Mouse (Mus musculus): ENCODE data around the gene Mapk13. TPM values are rescaled to one million over a fixed set of nuclear protein-coding genes. Genes with fewer than 3 reads are reported as not detected.

The Mapk13 gene
- total and polyA plus RNA-seq, 3 experiments: 0.04 to 1.4 TPM; not detected in 1

DNA sequence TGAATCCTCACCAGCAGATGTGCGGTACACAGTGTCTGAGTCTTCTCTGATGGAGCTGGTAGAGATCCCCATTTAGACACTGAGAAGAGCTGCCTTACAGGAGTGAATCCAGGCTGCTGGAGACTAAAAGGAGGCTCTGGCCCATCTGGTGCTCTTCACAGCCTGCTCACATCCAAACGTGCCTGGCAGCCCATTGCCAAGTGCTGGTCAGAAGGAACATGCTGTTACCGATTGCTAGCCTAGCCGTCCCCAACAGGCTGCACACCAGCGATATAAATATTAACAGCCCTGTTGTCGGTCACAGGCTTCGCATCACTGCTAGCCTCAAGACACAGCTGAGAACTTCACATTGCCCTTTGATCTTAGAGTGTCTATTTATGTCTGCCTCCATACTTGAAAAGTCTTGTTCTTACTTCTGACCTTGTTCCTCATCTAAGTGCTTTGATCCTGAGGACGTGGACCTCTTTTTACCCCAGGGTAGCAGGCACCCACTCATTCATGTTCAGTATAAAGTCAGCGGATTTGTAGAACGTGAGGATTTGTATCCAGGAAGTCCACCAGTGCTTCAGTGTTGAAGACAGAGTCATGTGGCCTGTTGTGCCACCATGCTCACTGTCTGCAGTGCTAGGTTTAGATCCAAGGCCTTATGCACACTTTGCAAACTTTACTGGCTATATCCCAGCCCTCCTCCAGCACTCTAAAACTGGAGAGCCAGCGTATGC, 25.8 kb upstream of the Mapk13 start:
- Histone ChIP-seq H3K9me3 (replicated peaks; ENCODE audit: insufficient read depth, low read length) (no peaks in the 10 kb centered on the region), H3K79me2 (ENCODE audit: control insufficient read depth, insufficient read depth, low read length, poor library complexity) (no peaks in the 10 kb centered on the region), H3K27me3 (ENCODE audit: control insufficient read depth in 1 of 2, insufficient read depth in 2 of 2, low read length in 2 of 2) (no peaks in the 10 kb centered on the region), H3K4me1 (ENCODE audit: control insufficient read depth in 1 of 2, insufficient read depth in 2 of 2, low read length in 2 of 2) (no peaks in the 10 kb centered on the region; a peak in 1 of 4 replicates), H3K27ac (ENCODE audit: control insufficient read depth, low read depth, low read length) (no peak overlapping the region), H3K4me3 (ENCODE audit: control insufficient read depth in 1 of 2, insufficient read depth in 1 of 2, low read depth in 2 of 2, low read length in 2 of 2) (no peak overlapping the region), H3K36me3 (ENCODE audit: control insufficient read depth in 1 of 2, insufficient read depth in 2 of 2, low read length in 2 of 2) (peaks cover 0 to 4% of the 10 kb centered on the region in 2 experiments; a peak in 2 of 4 replicates), H3K9ac (ENCODE audit: control insufficient read depth, low read depth, low read length, poor library complexity, severe bottlenecking) (no peak overlapping the region)
- TF ChIP-seq CHD1 (IDR thresholded peaks at IDR 0.05; ENCODE audit: low read depth, low read length) (no peak), RAD21 (IDR thresholded peaks at IDR 0.05; ENCODE audit: low read depth, low read length) (no peak), NELFE (IDR thresholded peaks at IDR 0.05; ENCODE audit: low read depth, low read length) (no peak), SIN3A (IDR thresholded peaks at IDR 0.05; ENCODE audit: low read length) (no peak), TBP (IDR thresholded peaks at IDR 0.05; ENCODE audit: low read depth, low read length) (no peak), GABPA (IDR thresholded peaks at IDR 0.05; ENCODE audit: low read depth, low read length) (no peak), NRF1 (IDR thresholded peaks at IDR 0.05; ENCODE audit: insufficient read depth, low read depth, low read length, poor library complexity, severe bottlenecking) (no peak), KAT2A (conservative IDR thresholded peaks at IDR 0.05; ENCODE audit: low read depth, low read length) (no peak), ZMIZ1 (IDR thresholded peaks at IDR 0.05; ENCODE audit: low read depth, low read length) (no peak), POLR2A (IDR thresholded peaks at IDR 0.05; ENCODE audit: control insufficient read depth in 1 of 2, insufficient read depth in 1 of 2, low read depth in 1 of 2, low read length in 2 of 2, poor library complexity in 1 of 2) (no peak), JUND (IDR thresholded peaks at IDR 0.05; ENCODE audit: low read depth, low read length) (no peak), BHLHE40 (IDR thresholded peaks at IDR 0.05; ENCODE audit: borderline replicate concordance, low read depth, low read length) (no peak), GATA1 (IDR thresholded peaks at IDR 0.05; ENCODE audit: low read depth, low read length) (no peak), MAX (IDR thresholded peaks at IDR 0.05; ENCODE audit: low read length) (no peak), MXI1 (IDR thresholded peaks at IDR 0.05; ENCODE audit: low read depth, low read length) (no peak), E2F4 (IDR thresholded peaks at IDR 0.05; ENCODE audit: borderline replicate concordance, low read depth, low read length) (no peak), ZC3H11A (IDR thresholded peaks at IDR 0.05; ENCODE audit: low read depth, low read length) (no peak), SMC3 (IDR thresholded peaks at IDR 0.05; ENCODE audit: low read depth, low read length) (no peak)
- no peak for DNase-seq (ENCODE audit: low read depth, low spot score)

DNA sequence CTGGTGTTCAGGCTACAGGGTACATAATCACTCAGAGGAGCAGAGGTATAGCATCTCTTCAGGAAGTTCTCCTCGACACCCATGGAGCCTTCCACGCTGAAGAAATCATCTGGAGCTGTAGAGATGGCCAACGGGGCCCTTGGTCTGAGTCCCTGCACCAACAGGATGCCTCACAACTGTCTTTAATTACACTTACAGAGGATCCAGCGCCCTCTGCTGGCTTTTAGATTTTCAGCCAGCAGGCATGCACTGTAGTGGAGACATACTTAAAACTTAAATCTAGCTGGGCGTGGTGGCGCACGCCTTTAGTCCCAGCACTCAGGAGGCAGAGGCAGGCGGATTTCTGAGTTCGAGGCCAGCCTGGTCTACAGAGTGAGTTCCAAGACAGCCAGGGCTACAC, 25.2 kb upstream of the Mapk13 start:
- Histone ChIP-seq H3K9me3 (replicated peaks; ENCODE audit: insufficient read depth, low read length) (no peaks in the 10 kb centered on the region), H3K4me3 (ENCODE audit: control insufficient read depth in 1 of 2, insufficient read depth in 1 of 2, low read depth in 2 of 2, low read length in 2 of 2) (no peak overlapping the region), H3K27me3 (ENCODE audit: control insufficient read depth in 1 of 2, insufficient read depth in 2 of 2, low read length in 2 of 2) (no peaks in the 10 kb centered on the region), H3K27ac (ENCODE audit: control insufficient read depth, low read depth, low read length) (no peak overlapping the region), H3K4me1 (ENCODE audit: control insufficient read depth in 1 of 2, insufficient read depth in 2 of 2, low read length in 2 of 2) (no peaks in the 10 kb centered on the region; a peak in 1 of 4 replicates), H3K9ac (ENCODE audit: control insufficient read depth, low read depth, low read length, poor library complexity, severe bottlenecking) (no peak overlapping the region), H3K36me3 (ENCODE audit: control insufficient read depth in 1 of 2, insufficient read depth in 2 of 2, low read length in 2 of 2) (peaks cover 0 to 4% of the 10 kb centered on the region in 2 experiments; a peak in 2 of 4 replicates), H3K79me2 (ENCODE audit: control insufficient read depth, insufficient read depth, low read length, poor library complexity) (no peaks in the 10 kb centered on the region)
- DNase-seq (ENCODE audit: low read depth, low spot score): peak; percentile 69
- TF ChIP-seq RAD21 (IDR thresholded peaks at IDR 0.05; ENCODE audit: low read depth, low read length) (peak; percentile 38), SMC3 (IDR thresholded peaks at IDR 0.05; ENCODE audit: low read depth, low read length) (peak; percentile 60), POLR2AphosphoS5 (IDR thresholded peaks at IDR 0.05; ENCODE audit: borderline replicate concordance, low read depth, low read length) (no peak), CHD1 (IDR thresholded peaks at IDR 0.05; ENCODE audit: low read depth, low read length) (no peak), TAL1 (IDR thresholded peaks at IDR 0.05; ENCODE audit: low read length) (no peak), ZC3H11A (IDR thresholded peaks at IDR 0.05; ENCODE audit: low read depth, low read length) (peak; percentile 27; the same call in 1 of the 2 replicates), JUND (IDR thresholded peaks at IDR 0.05; ENCODE audit: low read depth, low read length) (no peak), CTCF (IDR thresholded peaks at IDR 0.05 in 2 of 3, conservative IDR thresholded peaks at IDR 0.05 in 1 of 3; ENCODE audit: control insufficient read depth in 1 of 3, insufficient read depth in 1 of 3, low read depth in 2 of 3, low read length in 3 of 3, poor library complexity in 1 of 3, severe bottlenecking in 1 of 3) (peak; percentile 30 to 60 (median 56); a peak in 5 of 6 replicates)

Data from MEL (cell line).